Mouse (Mus musculus) forebrain, embryonic 10.5 days (tissue): ENCODE results near the gene Car4. TPM values are rescaled to one million over a fixed set of nuclear protein-coding genes. Genes with fewer than 3 reads are reported as not detected.

ENCODE experiments used
- DNase-seq: peaks from one replicate; pipeline ENCODE4 v3.0.0-alpha.2; 2017; ENCODE audit warnings: low spot score; ENCODE audit errors: extremely low spot score
- H3K27ac ChIP-seq: fragments of 300-500 bp; sonication (generic); 2 replicates; pipeline ENCODE4 v1.5.1; 2016; ENCODE audit warnings: mild to moderate bottlenecking
- H3K27me3 ChIP-seq: fragments of 300-500 bp; sonication (generic); 2 replicates; pipeline ENCODE4 v1.6.1; 2016; ENCODE audit warnings: mild to moderate bottlenecking; ENCODE audit not compliant: poor library complexity, severe bottlenecking
- H3K36me3 ChIP-seq: fragments of 300-500 bp; sonication (generic); replicated peaks from 2 replicates; pipeline ENCODE4 v1.6.1; 2016; ENCODE audit warnings: mild to moderate bottlenecking, moderate library complexity
- H3K4me1 ChIP-seq: fragments of 300-500 bp; sonication (generic); 2 replicates; pipeline ENCODE4 v1.6.1; 2016
- H3K4me3 ChIP-seq: fragments of 300-500 bp; sonication (generic); 2 replicates; pipeline ENCODE4 v1.5.1; 2016; ENCODE audit warnings: mild to moderate bottlenecking, moderate library complexity
- H3K9me3 ChIP-seq: fragments of 300-500 bp; sonication (generic); 2 replicates; pipeline ENCODE4 v1.6.1; 2016; ENCODE audit warnings: mild to moderate bottlenecking, moderate library complexity
- WGBS: fragments of 180-500 bp; shearing (Covaris S2); methylation state at CpG from one replicate; pipeline ENCODE4 v1.1.7; 2016; 5-methylcytosine and 5-hydroxymethylcytosine counted together
- polyA plus RNA-seq: library from polyadenylated mRNA; unstranded; fragments of >200 nt; fragmentation: Nextera tagmentation; extraction: Ambion mirVana; gene quantifications from 2 replicates; pipeline ENCODE4 v1.2.1, GENCODE M21; 2016

The Car4 gene
- polyA plus RNA-seq, 1 experiment from 2014 or later = 3.7 TPM

- Histone ChIP-seq H3K27me3 (no peaks in the 10 kb centered on the region), H3K36me3 (0 out of 2 replicates have a peak, but pooled peaks cover 5% of the 10 kb centered on the region), H3K9me3 (no peaks in the 10 kb centered on the region), H3K4me3 (no peak overlapping the region), H3K4me1 (no peaks in the 10 kb centered on the region), H3K27ac (no peak overlapping the region)
- 57% methylated on average over 1 of the region's 1 CpGs for whole genome bisulfite sequencing
- DNase-seq = no peak
These were observed 21.8 kb downstream of the Car4 start for GRCm38 (mm10) chr11:84979351-84979750.

- Histone ChIP-seq H3K27ac (no peak overlapping the region), H3K4me3 (no peak overlapping the region), H3K36me3 (peaks cover 9% of the 10 kb centered on the region; the same call in 1 of the 2 replicates), H3K4me1 (no peaks in the 10 kb centered on the region), H3K9me3 (no peaks in the 10 kb centered on the region), H3K27me3 (no peaks in the 10 kb centered on the region)
- WGBS = 75% methylated on average over 2 of the region's 2 CpGs
- DNase-seq = no peak
These were observed 23.1 kb downstream of the Car4 start for GRCm38 (mm10) chr11:84980697-84981096.

DNA sequence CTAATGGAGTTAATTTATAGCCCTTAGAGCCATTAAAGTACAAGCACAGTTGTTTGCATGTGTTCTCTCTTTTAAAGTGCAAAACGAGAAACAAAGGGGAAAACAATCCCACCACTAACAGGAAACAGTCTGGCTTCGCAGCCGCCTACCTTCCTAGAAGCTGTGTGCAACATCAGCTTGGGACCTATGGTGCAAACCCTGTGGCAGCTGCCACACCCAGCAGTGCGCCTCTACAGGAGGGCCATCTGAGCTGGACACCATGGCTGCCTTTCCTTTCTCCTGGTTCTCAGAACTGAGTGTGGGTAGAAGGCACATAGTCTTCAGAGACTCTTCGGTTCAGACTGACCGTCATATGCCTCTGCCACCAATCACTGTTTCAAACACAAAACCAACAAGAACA lies 27.8 kb downstream of the Car4 start:
- H3K27me3 ChIP-seq = no peaks in the 10 kb centered on the region
- no peak for DNase-seq
- no peaks in the 10 kb centered on the region for H3K4me1 ChIP-seq
- no peak overlapping the region for H3K4me3 ChIP-seq
- no peaks in the 10 kb centered on the region for H3K9me3 ChIP-seq
- 91% methylated on average over 6 of the region's 6 CpGs for WGBS
- peaks cover 31% of the 10 kb centered on the region for H3K36me3 ChIP-seq
- no peak overlapping the region for H3K27ac ChIP-seq

- H3K4me3 ChIP-seq = no peak overlapping the region
- H3K4me1 ChIP-seq = no peaks in the 10 kb centered on the region
- H3K9me3 ChIP-seq = no peaks in the 10 kb centered on the region
- H3K36me3 ChIP-seq = peaks cover 57% of the 10 kb centered on the region
- 89% methylated on average over 3 of the region's 3 CpGs for WGBS
- no peak overlapping the region for H3K27ac ChIP-seq
- no peaks in the 10 kb centered on the region for H3K27me3 ChIP-seq
- no peak for DNase-seq
These were observed 30.8 kb downstream of the Car4 start for GRCm38 (mm10) chr11:84988341-84988919.

DNA sequence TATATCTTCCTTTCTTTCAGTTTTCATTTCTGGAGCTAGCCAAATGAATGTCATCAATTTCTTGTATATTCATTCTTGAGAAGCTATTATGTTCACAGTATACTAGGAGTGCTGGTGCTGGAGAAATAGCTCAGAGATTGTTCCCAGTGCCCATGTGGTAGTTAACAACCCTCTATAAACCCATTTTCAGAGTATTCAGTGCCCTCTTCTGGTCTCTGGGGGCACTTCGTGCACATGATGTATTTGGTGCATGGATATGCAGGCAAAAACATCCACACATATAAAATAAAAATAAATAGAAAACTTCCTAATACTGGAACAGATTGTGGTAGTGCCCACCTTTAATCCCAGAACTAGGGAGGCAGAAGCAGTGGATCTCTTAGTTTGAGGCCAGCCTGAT lies 35.4 kb downstream of the Car4 start:
- WGBS = 81% methylated on average over 1 of the region's 1 CpGs

DNA sequence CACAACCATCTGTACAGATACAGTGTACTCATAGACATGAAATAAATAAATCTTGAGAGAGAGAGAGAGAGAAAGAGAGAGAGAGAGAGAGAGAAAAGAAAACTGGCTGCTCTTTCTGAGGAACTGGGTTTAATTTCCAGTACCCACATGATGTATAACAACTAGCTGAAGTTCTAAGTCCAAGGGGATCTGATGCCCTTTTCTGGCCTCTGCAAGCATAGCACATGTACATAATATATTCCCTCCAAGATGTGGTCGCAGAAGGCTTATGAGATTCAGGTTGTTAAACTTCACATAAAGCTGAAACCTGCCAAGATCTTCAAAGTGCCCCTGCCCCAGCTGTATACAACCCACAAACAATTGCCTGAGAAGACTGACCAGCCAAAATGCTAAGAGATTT lies 37.7 kb downstream of the Car4 start:
- H3K36me3 ChIP-seq = peaks cover 63% of the 10 kb centered on the region
- H3K4me3 ChIP-seq = no peak overlapping the region
- no peak overlapping the region for H3K27ac ChIP-seq
- H3K9me3 ChIP-seq = no peaks in the 10 kb centered on the region
- 88% methylated on average over 1 of the region's 1 CpGs for WGBS
- no peaks in the 10 kb centered on the region for H3K27me3 ChIP-seq
- H3K4me1 ChIP-seq = no peaks in the 10 kb centered on the region
- DNase-seq = no peak

More for the DNA sequence above, 35.4 kb downstream of the Car4 start:
- Histone ChIP-seq H3K36me3 (peaks cover 64% of the 10 kb centered on the region), H3K4me3 (no peak overlapping the region), H3K4me1 (no peaks in the 10 kb centered on the region), H3K27ac (no peak overlapping the region), H3K27me3 (no peaks in the 10 kb centered on the region), H3K9me3 (no peaks in the 10 kb centered on the region)
- DNase-seq = no peak

DNA sequence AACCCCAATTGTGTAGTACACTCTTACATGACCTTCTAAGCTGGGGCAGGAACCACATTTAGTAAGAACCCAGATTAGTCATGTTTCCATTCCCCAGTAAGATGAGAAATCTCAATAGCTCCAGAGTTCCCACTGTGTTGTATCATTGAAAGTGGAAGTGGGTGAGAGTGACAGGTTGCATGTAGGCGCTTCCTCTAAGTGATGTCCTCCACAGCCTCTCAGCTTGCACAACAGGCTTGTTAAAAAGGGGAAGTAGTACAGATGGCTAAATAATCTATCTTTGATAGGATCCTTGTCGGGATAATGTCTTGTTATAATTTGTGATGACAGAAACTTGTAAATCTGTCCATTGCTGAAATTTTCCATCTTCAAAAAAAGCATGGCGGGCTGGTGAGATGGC lies 46.0 kb downstream of the Car4 start:
- Histone ChIP-seq H3K4me1 (no peaks in the 10 kb centered on the region), H3K27ac (no peak overlapping the region), H3K9me3 (no peaks in the 10 kb centered on the region), H3K27me3 (no peaks in the 10 kb centered on the region), H3K4me3 (no peak overlapping the region), H3K36me3 (peaks cover 30% of the 10 kb centered on the region)
- 89% methylated on average over 3 of the region's 3 CpGs for WGBS
- DNase-seq = no peak

- no peak overlapping the region for H3K4me3 ChIP-seq
- no peak overlapping the region for H3K27ac ChIP-seq
- peaks cover 40% of the 10 kb centered on the region for H3K36me3 ChIP-seq
- H3K9me3 ChIP-seq = no peaks in the 10 kb centered on the region
- no peak for DNase-seq
- no peaks in the 10 kb centered on the region for H3K4me1 ChIP-seq
- H3K27me3 ChIP-seq = no peaks in the 10 kb centered on the region
These were observed 55.5 kb downstream of the Car4 start for GRCm38 (mm10) chr11:85013121-85013520.

Other genes starting within 250 kb of the Car4 start
- 12.3 and 14.9 TPM in 2 replicates for gene Mrm1, start 138.3 kb upstream of the Car4 start, polyA plus RNA-seq
- gene Dhrs11, start 128.8 kb upstream of the Car4 start, polyA plus RNA-seq = 13.4 and 16.9 TPM in 2 replicates
- 52.3 and 52.4 TPM in 2 replicates for gene Ggnbp2, start 87.0 kb upstream of the Car4 start, polyA plus RNA-seq
- 11.0 and 12.3 TPM in 2 replicates for gene Myo19, start 77.6 kb upstream of the Car4 start, polyA plus RNA-seq
- gene Pigw, start 77.5 kb upstream of the Car4 start, polyA plus RNA-seq = 3.1 and 3.5 TPM in 2 replicates
- 97.6 and 99.8 TPM in 2 replicates for gene Znhit3, start 41.4 kb upstream of the Car4 start, polyA plus RNA-seq
- gene Usp32, start 182.4 kb downstream of the Car4 start, polyA plus RNA-seq = 3.0 and 4.8 TPM in 2 replicates
- gene 1700125H20Rik, start 212.6 kb downstream of the Car4 start, polyA plus RNA-seq = 0.43 and 0.48 TPM in 2 replicates